13 mouse cellular contexts compared by ENCODE assay signal in genomic region chr5:111555312-111555957, GRCm38 (mm10).
DNase-seq lines count a peak whose midpoint lies in the region; ATAC-seq and TF ChIP-seq lines count a peak whose summit lies in the region.
"Had no signal": no experiment of that assay in that cellular context is flagged by ENCODE, and none has a peak within 500 bp of the region (broad histone marks: within the 10 kb centered on the region; RNA-seq: fewer than 3 reads in every experiment).

No protein-coding gene starts in this region.

- 0 out of 2 replicates have a peak, but pooled peaks have one; percentile 37 for ATAC-seq in heart, postnatal 0 days (ENCODE audit: insufficient read depth, low read depth)
- ATAC-seq in embryonic facial prominence, embryonic 15.5 days (ENCODE audit: insufficient number of reproducible peaks, low FRiP score, low TSS enrichment, low read depth) = no peak
- ATAC-seq in hindbrain, embryonic 13.5 days (ENCODE audit: low FRiP score) = peak; percentile 12
- peak; percentile 45 for ATAC-seq in midbrain, embryonic 15.5 days (replicated peaks)
- no peak for ATAC-seq in erythroblast, adult 5-6 weeks (replicated peaks; ENCODE audit: low FRiP score, poor library complexity, severe bottlenecking)
- ATAC-seq: activated CD4-positive, CD25-positive, alpha-beta regulatory T cell, adult 4 months; inflammation-experienced regulatory T-cells, adult 6 months had no signal

- peaks cover 26% of the 10 kb centered on the region; the same call in 1 of the 2 replicates for H3K27me3 ChIP-seq in heart, postnatal 0 days (ENCODE audit: control insufficient read depth, insufficient read depth, low read length)
- H3K27me3 ChIP-seq in embryonic facial prominence, embryonic 15.5 days = peaks cover 5% of the 10 kb centered on the region; the same call in 1 of the 2 replicates
- 0 out of 2 replicates have a peak, but pooled peaks cover 11% of the 10 kb centered on the region for H3K27me3 ChIP-seq in hindbrain, embryonic 13.5 days
- no peaks in the 10 kb centered on the region for H3K27me3 ChIP-seq in midbrain, embryonic 15.5 days (replicated peaks)

- no peak overlapping the region for H3K4me2 ChIP-seq in heart, postnatal 0 days (ENCODE audit: low read depth, low read length)
- H3K4me2 ChIP-seq in embryonic facial prominence, embryonic 15.5 days (replicated peaks) = 0 out of 2 replicates have a peak overlapping the region, but pooled peaks have one; percentile 24
- peak overlapping the region; percentile 8; the same call in 1 of the 2 replicates for H3K4me2 ChIP-seq in hindbrain, embryonic 13.5 days
- H3K4me2 ChIP-seq in midbrain, embryonic 15.5 days = no peak overlapping the region; the same call in 1 of the 2 replicates

- no peak overlapping the region for H3K27ac ChIP-seq in heart, postnatal 0 days (ENCODE audit: low read depth)
- H3K27ac ChIP-seq in embryonic facial prominence, embryonic 15.5 days (replicated peaks) = peak overlapping the region; percentile 45; the same call in 1 of the 2 replicates
- peak overlapping the region; percentile 79 for H3K27ac ChIP-seq in hindbrain, embryonic 13.5 days
- peak overlapping the region; percentile 71 for H3K27ac ChIP-seq in midbrain, embryonic 15.5 days
- H3K27ac ChIP-seq: macrophage had no signal

- DNase-seq in heart, postnatal 0 days (ENCODE audit: low spot score) = no peak
- DNase-seq in heart, postnatal 14 days = no peak
- no peak for DNase-seq in left cerebral cortex, adult 8-10 months (ENCODE audit: low spot score in 2 of 2)
- DNase-seq: layer of hippocampus, postnatal 36 days; thymus, postnatal 4 days had no signal

- intact Hi-C loops in heart, postnatal 14 days (cut with DNase I) = no loop called here

- no peaks in the 10 kb centered on the region for H3K9me3 ChIP-seq in heart, postnatal 0 days (replicated peaks; ENCODE audit: control insufficient read depth, low read length)
- no peaks in the 10 kb centered on the region for H3K9me3 ChIP-seq in embryonic facial prominence, embryonic 15.5 days (replicated peaks)
- no peaks in the 10 kb centered on the region for H3K9me3 ChIP-seq in hindbrain, embryonic 13.5 days
- no peaks in the 10 kb centered on the region for H3K9me3 ChIP-seq in midbrain, embryonic 15.5 days

- WGBS in heart, postnatal 0 days = 26% methylated on average over 3 of the region's 5 CpGs
- WGBS in embryonic facial prominence, embryonic 15.5 days = 10% methylated on average over 3 of the region's 5 CpGs
- 6% methylated on average over 3 of the region's 5 CpGs for WGBS in hindbrain, embryonic 13.5 days
- WGBS in midbrain, embryonic 15.5 days = 11% methylated on average over 3 of the region's 5 CpGs

- no peaks in the 10 kb centered on the region for H3K4me1 ChIP-seq in heart, postnatal 0 days (ENCODE audit: control insufficient read depth, insufficient read depth)
- peaks cover 30% of the 10 kb centered on the region for H3K4me1 ChIP-seq in embryonic facial prominence, embryonic 15.5 days
- H3K4me1 ChIP-seq in hindbrain, embryonic 13.5 days (replicated peaks) = peaks cover 31% of the 10 kb centered on the region
- peaks cover 20% of the 10 kb centered on the region for H3K4me1 ChIP-seq in midbrain, embryonic 15.5 days

- H3K4me3 ChIP-seq in heart, postnatal 0 days (ENCODE audit: low read depth, low read length) = no peak overlapping the region
- H3K4me3 ChIP-seq in embryonic facial prominence, embryonic 15.5 days (replicated peaks) = no peak overlapping the region
- no peak overlapping the region for H3K4me3 ChIP-seq in hindbrain, embryonic 13.5 days
- no peak overlapping the region for H3K4me3 ChIP-seq in midbrain, embryonic 15.5 days
- H3K4me3 ChIP-seq: erythroblast, embryonic 14.5 days had no signal

- H3K9ac ChIP-seq in heart, postnatal 0 days (replicated peaks; ENCODE audit: low read depth, low read length) = no peak overlapping the region
- no peak overlapping the region for H3K9ac ChIP-seq in embryonic facial prominence, embryonic 15.5 days
- peak overlapping the region; percentile 61 for H3K9ac ChIP-seq in hindbrain, embryonic 13.5 days
- peak overlapping the region; percentile 6; the same call in 1 of the 2 replicates for H3K9ac ChIP-seq in midbrain, embryonic 15.5 days

- no peaks in the 10 kb centered on the region for H3K36me3 ChIP-seq in heart, postnatal 0 days (replicated peaks; ENCODE audit: control insufficient read depth, insufficient read depth, low read length)
- H3K36me3 ChIP-seq in embryonic facial prominence, embryonic 15.5 days = no peaks in the 10 kb centered on the region
- no peaks in the 10 kb centered on the region for H3K36me3 ChIP-seq in hindbrain, embryonic 13.5 days
- H3K36me3 ChIP-seq in midbrain, embryonic 15.5 days (replicated peaks) = no peaks in the 10 kb centered on the region

- TF ChIP-seq EP300 in heart, postnatal 0 days (IDR thresholded peaks at IDR 0.05; ENCODE audit: low read depth) = no peak

- no peak for TF ChIP-seq CTCF in heart, postnatal 0 days (IDR thresholded peaks at IDR 0.05; ENCODE audit: low read depth)

Comparison
In these comparisons a context has a peak if more than half of its experiments do, and no peak if none do; other contexts are left out.
1. ATAC-seq: peak in heart, postnatal 0 days (single experiment), hindbrain, embryonic 13.5 days (single experiment) and midbrain, embryonic 15.5 days (single experiment); none in embryonic facial prominence, embryonic 15.5 days (single experiment) and erythroblast, adult 5-6 weeks (single experiment).
2. H3K4me2 ChIP-seq: peak in embryonic facial prominence, embryonic 15.5 days (single experiment) and hindbrain, embryonic 13.5 days (single experiment); none in heart, postnatal 0 days (single experiment) and midbrain, embryonic 15.5 days (single experiment).
3. H3K9ac ChIP-seq: peak in hindbrain, embryonic 13.5 days (single experiment) and midbrain, embryonic 15.5 days (single experiment); none in heart, postnatal 0 days (single experiment) and embryonic facial prominence, embryonic 15.5 days (single experiment).